Mouse (Mus musculus) c-Kit-positive CD71-positive TER-119-negative erythroid progenitor cells, embryonic 14.5 days (primary cell): ENCODE results near the gene Srl.

Source experiments
- DNase-seq: peaks from one replicate; pipeline ENCODE4 v3.0.0-alpha.2; 2013; ENCODE audit warnings: low read depth

Gene Srl

DNA sequence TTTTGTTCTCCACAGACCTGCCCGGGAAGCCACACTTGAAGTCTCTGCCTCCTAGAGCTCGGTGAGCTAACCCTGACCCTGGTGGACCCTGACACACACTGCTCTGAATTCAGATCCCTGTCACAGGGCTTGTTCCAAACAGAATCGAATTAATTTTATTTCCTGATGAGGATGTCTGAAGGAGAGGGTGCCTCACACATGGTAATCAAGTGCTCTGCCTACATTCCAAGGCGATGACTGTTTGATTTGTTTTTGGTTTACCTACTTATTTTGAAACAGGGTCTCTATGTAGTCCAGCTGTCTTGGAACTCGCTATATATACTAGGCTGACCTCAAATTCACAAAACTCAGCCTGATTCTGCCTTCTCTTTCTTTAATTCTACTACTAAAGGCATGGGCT lies 68.4 kb downstream of the Srl start:
- no peak for DNase-seq

DNA sequence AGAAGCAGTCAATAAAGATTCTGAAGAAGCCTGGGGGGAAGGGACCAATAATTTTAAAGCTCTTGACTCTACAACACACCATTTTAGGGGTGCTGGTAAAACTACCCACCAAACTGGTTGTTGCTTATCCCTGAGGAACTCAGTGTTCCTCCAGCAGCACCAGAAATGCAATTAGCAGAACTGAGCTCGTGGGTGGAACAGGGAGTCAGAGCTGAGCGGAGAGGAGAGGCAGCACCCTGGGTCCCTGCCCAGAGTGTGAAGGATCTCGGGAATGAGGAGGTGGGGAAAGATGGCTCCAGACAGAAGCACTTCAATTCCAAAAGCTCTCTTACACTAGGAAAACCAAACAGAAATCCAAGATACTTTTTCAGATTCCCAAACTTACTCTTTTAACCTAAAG lies 68.9 kb downstream of the Srl start:
- no peak for DNase-seq

DNA sequence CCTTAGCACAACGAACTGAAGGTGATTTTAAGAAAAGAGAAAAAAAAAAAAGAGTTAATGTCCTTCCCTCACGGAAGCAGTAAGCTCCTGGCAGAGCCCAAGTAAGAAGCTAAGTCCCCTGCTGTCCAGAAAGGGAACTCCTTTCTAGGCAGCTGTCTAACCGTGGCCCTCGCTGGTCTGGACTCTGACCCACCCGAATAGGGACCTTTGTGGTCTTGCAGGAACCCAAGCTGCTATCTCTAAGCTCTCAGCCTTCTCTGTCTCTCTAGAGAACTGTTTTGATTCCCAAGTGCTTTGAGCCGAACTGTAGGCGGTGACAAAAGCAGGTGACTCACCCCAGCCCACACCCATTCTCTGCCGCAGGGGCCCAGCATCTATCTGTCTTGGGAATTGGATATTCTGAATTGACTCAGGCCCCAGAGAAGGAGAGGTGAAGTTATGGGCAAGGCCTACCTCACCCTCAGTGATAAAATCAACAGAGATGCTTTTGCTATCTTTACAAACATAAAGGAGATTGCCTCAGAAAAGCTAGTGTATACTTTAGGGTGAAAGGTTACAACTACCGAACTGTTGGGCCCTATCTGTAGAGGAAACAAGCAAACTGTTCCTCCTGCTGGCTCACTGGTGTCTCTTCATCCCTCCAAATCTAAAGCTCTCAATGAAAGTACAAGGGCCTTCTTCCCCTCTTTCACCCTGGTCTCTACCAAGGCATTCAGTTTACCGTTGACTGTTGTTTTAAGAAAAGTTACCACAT lies 71.8 kb downstream of the Srl start:
- DNase-seq, result no peak

DNA sequence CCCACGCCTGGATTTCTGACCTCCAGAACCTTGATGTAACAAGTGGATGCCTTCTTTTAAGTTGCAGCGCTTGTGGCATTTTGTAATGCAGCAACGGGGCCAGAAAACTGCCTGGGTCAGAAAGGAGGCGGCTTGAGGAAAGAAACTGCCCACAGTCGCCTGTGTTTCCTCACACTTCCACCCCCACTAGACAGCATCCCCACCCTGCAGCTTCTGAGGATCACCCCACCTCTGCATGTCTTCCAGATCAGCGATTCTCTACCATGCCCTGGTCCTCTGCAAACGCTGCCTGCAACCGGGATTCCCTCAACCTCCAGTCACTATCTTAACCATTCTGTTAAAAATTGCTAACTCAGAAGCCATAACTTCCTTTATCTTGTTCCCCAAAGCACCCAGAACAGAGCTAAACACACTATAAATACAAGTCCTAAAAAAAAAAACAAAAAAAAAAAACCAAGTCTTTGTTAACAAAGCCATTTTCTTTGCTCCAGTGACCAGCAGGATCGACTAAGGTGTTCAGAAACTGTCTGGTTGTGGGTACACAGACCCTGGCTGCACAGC lies 77.0 kb downstream of the Srl start:
- DNase-seq, result no peak

DNA sequence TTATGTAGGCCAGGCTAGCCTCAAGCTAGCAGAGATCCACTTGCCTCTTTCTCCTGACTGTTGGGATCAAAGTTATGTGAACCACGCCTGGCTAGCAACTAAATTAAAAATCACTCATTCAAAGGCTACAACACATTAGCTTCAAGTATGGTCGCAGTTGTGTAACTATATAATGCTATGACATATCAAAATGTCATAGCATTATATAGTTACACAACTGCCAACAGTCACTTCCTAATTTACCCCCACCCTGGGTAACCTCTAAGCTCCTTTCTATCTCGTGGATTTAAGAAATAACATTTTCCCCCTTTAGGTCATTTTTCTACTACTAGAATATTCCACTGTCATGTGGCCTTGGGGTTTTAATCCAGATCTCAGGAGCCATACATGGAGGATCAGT lies 83.7 kb downstream of the Srl start:
- DNase-seq, result no peak

DNA sequence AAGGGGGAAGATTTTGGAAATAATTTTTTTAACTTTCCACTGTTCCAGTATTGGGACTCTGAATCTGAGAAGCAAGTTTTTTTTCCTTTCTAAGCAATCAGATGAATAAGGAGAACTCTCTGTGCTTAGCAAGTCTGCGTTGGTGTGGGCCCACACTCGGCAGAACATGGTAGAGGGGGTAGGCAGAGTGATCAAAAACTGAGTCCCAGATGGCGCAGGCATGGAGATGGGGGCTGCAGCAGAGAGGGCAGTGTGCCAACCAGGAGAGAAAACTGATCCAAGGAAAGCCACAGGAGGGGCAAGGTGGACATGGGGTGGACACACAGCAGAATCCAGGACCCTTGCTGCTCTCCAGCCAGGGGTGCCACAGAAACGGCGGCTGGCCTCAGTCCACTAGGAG lies 85.2 kb downstream of the Srl start:
- DNase-seq, result no peak

DNA sequence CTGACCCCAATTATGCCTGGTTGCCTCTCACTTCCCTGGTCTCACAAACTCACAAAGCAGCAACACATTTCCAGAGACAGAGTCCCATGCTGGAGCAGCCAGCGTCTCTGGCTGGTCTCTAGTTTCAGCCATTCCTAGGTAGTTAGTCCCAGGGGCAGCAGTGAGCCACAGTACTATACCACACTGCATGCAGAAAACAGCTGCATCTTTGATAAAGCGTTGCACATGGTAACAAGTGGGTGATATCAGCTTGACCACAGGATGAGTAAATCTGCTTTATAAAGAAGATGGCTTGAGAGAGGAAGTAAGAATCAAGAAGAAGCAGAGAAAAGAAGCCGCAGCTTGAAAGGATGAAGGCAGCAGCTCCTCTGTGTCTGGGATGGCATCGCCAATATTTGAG lies 85.9 kb downstream of the Srl start:
- DNase-seq, result no peak

DNA sequence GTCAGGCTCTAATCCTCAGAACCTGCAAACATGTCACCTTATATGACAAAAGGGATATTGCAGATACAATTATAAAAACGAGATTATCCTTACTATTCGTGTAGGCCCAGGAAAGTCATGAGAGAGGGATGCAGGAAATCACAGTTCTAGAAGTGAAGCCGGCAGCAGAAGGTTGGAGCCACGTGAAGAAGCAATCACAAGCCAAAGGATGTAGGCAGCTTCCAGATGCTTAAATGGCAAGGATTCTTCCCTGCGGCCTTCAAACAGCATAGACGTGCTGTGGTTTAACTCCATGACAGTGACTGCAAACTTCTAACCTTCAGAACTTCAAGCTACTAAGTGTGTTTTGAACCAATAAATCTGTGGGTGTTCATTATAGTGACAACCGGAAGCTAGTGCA lies 87.1 kb downstream of the Srl start:
- no peak for DNase-seq

DNA sequence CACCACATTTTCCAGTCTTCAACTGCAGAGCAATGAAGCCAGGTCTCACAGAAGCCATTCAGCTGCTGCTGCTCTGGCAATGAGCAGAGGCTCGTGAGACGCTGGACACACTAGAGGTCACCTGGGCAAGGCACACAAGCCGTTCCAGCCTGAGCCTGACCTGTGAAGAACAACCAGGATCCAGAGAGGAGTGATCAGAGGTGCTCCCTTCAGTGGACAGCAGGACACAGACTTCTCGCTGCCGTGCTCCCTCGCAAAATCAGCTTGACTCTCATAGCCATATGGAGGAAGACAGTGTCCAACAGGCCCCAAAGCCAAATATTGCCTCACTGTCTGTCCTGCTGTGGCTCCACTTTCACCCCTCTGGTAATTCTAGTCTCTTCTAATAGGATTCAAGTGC lies 92.2 kb downstream of the Srl start:
- DNase-seq, result no peak

DNA sequence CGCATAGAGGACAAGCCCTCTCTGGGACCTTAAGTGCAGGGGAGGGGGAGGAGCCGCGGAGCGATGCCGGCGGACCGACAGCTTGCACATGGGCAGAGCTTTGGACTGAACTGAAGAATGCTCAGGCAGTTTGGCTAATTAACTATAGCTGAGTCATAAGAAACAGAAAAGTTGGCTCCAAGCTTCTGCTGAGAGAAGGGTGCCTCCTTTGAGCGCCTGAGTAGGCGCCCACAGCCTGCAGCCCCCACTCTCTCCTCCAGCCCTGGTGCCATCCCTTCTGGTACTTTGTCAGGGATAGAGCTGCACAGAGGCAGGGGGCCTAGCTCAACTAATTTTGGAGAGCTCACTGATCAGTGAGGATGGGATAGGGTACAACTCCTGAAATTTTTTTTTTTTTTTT lies 93.4 kb downstream of the Srl start:
- DNase-seq, result no peak

DNA sequence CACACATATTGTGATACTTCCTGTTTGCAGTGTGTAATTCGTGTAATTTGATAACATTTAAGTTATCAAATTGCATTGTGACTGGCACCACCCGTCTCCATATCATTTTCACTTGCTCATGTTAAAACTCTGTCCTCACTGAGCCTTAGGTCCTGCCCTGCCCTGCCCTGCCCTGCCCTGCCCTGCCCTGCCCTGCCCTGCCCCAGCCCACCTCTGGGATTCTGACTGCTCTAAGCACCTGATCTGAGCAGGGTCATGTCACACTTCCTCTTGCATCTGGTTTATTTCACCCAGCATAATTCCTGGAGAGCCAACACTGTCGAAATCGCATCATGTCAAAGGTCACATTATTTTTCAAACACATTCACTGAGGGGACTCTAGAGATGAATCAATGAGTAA lies 95.2 kb downstream of the Srl start:
- DNase-seq, result no peak

DNA sequence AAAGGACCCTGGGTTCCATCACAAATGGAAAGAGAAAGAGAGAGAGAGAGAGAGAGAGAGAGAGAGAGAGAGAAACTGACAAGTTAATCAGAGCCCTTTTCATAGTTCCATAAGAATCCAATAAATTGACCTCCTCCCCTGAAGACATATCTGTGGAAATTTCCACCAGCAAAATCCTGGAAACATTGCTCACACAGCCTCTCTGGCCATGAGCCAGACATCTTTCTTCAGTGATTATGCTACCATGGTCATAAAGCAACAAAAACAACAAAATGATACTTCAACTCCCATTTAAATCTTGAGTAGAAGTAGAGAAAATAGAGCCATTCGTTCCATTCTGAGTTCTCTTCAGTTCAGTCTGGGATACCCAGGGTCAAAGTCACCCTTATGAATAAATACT lies 97.2 kb downstream of the Srl start:
- DNase-seq, result no peak

DNA sequence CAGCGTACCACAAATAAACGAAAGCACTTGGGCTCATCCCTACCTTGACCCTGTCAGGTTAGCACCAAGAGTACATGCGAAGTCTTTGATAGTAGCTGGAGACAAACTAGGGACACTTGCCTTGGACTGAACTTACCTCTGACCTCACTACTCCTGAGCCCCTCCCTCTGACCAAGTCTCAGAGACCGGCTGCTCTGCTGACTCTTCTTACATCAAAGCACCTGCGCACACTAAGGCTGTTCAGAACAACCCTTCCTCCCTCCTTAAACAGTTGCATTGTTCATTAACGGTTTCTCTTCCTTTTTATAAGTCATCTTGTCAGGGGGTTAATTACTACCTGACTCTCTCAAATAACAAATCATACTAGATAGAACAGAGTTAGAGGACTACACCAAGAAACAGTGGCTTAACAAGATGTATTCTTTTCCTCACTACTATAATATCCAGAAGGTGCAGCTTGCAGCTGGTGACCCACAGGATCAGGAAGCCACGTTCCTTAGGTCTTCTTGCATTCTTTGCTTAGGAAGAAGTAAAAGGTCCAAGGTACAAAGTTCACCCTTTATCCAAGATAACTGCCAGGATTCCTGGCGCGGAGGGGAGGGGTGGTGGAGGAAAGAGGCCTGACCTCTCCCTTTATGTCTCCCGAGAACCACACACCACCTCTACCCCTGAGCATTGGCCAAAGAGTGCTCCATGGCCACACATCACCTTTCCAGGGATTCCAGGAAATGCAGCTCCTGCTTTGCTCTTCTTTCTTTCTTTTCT lies 102.1 kb downstream of the Srl start:
- DNase-seq, result no peak

DNA sequence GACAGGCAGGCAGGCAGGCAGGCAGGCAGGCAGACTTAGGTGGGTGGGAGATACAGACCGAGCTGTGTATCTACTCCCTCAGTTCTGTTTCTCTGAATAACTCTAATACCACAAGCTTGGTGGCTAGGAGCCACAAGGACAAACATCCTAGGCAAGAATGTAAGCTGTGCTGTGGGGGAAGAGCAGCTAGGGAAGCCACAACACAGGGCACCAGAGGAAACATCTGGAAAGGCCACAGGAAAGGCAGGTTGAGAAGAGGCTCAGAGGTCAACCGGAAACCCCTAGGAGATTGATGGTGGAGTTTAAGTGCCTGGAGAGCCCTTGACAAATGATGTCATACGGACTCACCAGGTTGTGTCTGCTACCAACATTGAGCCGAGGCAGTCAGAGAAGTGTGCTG lies 104.9 kb downstream of the Srl start:
- DNase-seq, result no peak

DNA sequence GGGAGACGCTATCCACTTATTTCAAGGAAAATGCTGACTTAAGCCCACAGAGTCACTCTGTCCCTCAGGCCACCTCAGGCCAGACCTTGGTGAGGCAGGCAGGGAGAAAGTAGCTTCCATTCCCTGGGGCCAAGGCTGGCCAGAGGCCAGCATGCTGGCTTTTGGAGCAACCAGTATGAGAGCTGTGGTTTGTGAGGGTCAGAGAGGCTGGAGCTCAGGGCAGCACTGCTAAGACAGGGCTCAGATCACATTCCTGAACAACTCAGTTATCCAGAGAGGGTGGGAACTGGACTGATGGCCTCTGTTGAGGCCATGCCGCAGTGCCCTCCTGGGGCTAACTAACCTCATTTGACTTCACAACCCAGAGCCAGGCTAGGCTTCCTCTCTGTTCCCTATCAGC lies 106.2 kb downstream of the Srl start:
- no peak for DNase-seq

DNA sequence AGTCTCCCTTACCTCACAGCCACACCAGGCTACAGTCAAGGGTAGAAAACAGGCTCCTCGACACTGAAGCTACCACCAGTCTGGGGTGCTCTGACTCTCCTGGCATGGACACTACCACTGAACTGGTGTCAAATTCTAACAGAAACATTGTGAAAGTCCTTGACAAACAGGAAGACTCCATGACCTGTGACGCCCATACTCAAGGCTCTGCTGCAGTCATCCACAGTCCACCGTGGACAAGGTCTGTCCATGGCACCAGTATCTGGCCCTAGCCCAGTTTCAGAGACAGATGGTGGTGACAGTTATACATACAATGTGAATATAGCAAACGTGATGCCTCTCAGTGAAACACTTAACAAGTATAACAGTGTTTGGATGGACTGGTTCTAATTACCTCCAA lies 109.8 kb downstream of the Srl start:
- DNase-seq, result no peak

DNA sequence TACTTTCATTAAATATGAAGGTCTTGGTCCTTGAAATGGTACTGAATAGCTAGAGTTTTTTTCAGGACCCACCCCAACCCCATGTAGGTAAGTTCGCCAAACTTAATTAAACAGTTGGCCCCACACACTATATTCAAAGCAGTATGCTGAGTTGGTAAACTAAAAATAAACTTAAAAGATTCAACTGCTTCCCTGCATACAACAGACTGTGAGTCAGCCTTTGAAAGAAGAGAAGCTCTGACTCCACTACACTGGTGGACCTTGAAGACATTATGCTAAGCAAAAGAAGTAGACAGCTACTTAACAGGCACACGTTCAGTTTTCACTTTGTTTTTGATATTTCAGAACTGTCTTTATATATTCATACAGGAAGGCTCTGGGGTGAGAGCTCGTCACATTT lies 110.6 kb downstream of the Srl start:
- DNase-seq, result no peak

DNA sequence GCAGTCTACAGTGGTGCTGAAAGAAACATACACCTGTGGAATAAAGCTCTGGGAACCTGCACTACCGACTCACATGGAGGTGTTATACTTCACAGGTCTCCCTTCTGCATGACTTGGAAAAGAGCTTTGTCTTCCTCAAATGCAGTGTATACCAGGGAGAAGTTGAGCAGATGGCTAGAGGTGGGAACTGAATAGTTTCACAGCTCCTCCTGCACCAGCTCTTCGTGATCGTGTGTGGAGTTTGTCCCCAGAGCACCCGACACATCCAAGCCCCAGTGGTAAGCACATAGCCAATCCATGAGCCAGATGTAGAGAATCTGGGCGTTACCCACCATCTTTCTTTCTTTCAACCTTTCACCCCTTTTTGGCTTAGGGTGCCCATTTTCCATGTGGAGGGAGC lies 111.4 kb downstream of the Srl start:
- DNase-seq, result no peak
